Comparison of ENCODE assay signal across 16 mouse cellular contexts in the genomic region with DNA sequence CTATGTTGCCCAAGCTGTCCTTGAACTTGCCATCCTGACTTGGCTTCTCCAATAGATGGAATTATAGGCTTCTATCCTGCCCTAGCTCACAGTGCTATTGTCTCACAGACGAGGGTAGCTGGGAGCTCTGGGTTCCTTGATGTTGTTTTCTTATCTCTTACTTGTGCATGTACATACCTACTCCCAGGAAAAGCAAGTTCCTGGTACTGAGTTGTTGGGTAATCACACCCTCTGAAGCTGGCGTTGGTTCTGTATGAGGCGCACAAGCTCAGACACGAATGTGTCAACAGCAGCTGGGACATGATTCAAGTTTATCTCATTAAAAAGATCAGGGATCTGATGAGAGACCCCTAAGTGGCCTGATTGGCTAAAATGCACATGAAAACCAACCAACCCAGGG. TPM values are rescaled to one million over a fixed set of nuclear protein-coding genes. Genes with fewer than 3 reads are reported as not detected.
"Had no signal": no experiment of that assay in that cellular context is flagged by ENCODE, and none has a peak within 500 bp of the region (broad histone marks: within the 10 kb centered on the region; RNA-seq: fewer than 3 reads in every experiment).

No protein-coding gene starts in this region.

- H3K27ac ChIP-seq: liver, embryonic 14.5 days; midbrain, embryonic 10.5 days; midbrain, embryonic 12.5 days; midbrain, embryonic 15.5 days; neural tube, embryonic 12.5 days; stomach, embryonic 15.5 days had no signal

- DNase-seq: lung, adult 18-20 months; lung, embryonic 14.5 days; lung, postnatal 10 days; lung, postnatal 4 days; retina, postnatal 1 day; right cerebral cortex, adult 18-20 months; thymus, adult 18-20 months; thymus, postnatal 36 days had no signal

- H3K4me1 ChIP-seq: midbrain, embryonic 10.5 days; midbrain, embryonic 12.5 days; midbrain, embryonic 15.5 days; neural tube, embryonic 12.5 days; stomach, embryonic 15.5 days had no signal

- H3K4me3 ChIP-seq: midbrain, embryonic 10.5 days; midbrain, embryonic 12.5 days; midbrain, embryonic 15.5 days; neural tube, embryonic 12.5 days; stomach, embryonic 15.5 days had no signal

RNA-seq across cellular contexts. Expression of gene H1fx, which starts 22.0 kb away (rescaled TPM):
- total RNA-seq: monocyte, adult 5-6 weeks; neutrophil, adult 5-6 weeks had no signal
